Mouse (Mus musculus): ENCODE measurements around the gene Pik3cg.
A peak's percentile ranks its signal among the peaks of the same experiment; 100 is the strongest.

Pik3cg gene

DNA sequence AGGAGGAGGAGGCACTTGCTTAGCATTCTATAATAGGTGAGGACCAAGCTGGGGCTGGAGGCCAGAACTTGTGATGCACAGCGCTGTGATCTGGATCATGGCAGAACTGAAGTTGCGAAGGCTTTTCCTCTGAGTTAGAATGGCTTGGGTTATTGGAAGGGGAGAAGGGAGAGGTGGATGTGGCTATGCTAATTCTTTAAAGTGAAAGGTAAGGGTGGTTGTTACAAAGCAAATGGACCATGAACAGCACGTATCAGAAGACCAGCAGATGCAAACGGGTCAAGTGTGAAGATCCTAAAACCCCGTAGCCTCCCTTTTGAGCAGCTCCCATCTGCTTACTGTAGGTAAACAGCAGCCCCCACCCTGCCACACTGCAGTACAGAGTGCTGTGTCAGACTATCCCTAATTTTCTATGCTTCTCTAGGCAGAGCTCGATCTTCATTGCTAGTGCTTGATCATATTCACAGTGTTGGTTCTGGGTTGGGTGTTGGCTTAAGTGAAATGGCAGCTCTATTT, 7.3 kb downstream of the Pik3cg start:
- no peak for DNase-seq (ENCODE audit: low spot score)

DNA sequence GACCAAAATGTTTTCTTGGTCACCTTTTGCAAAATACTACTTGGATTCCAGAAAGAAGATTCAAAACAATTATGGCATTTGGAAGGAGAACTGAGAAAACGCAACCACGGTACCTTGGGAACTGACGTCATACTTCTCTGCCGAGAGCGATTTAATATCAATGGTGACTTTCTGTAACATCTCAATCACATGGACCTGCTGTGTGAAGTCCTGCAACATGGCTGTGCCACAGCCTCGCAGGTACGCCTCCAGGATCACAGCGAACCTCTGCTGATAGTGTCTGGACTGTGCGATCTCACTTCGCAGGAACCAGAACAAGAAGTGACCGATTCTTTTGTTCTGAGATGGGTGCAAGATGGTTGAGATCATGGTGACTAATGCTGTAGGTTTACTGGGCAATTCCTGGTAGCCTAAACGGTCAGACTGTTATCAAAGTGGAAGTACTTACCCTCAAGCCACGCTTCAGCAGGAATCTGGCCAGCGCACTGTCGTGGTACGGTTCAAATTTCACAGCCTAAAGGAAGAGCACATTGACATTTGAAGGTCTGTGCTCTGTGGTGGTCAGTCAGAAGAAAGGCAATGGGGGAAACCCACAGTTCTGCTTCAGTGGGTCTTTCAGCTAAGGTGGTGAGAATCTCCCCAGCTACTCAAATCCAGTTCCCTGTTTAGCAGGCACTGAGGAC, 7.9 kb downstream of the Pik3cg start:
- no peak for DNase-seq (ENCODE audit: low spot score)

DNA sequence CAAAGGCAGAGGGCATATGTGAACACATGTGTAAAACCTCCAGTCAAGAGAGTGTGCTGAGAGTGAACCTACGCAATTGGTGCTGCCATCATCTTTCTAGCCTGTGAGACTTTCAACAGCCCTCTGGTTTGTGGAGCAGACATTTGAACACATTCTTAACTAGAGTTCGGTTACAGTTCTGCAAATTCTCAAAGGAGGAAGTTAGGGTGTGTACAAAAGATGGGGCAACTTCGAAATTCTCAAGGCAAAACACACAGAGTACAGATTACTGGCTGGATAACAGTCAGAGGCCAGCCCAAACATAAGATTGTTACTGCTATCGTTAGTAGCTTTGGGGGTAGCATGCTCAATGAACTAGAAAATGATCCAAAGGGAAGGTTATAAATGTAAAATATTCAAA, 9.0 kb downstream of the Pik3cg start:
- peak; percentile 25 for DNase-seq (ENCODE audit: low spot score)

- DNase-seq (ENCODE audit: low spot score) = no peak
Measured at GRCm38 (mm10) chr12:32198025-32198424, 10.4 kb downstream of the Pik3cg start.

- DNase-seq (ENCODE audit: low spot score) = no peak
Measured at GRCm38 (mm10) chr12:32195000-32195399, 13.5 kb downstream of the Pik3cg start.

- DNase-seq (ENCODE audit: low spot score) = no peak
Measured at GRCm38 (mm10) chr12:32194358-32194757, 14.1 kb downstream of the Pik3cg start.

- DNase-seq (ENCODE audit: low spot score) = no peak
Measured at GRCm38 (mm10) chr12:32190927-32191326, 17.5 kb downstream of the Pik3cg start.

DNA sequence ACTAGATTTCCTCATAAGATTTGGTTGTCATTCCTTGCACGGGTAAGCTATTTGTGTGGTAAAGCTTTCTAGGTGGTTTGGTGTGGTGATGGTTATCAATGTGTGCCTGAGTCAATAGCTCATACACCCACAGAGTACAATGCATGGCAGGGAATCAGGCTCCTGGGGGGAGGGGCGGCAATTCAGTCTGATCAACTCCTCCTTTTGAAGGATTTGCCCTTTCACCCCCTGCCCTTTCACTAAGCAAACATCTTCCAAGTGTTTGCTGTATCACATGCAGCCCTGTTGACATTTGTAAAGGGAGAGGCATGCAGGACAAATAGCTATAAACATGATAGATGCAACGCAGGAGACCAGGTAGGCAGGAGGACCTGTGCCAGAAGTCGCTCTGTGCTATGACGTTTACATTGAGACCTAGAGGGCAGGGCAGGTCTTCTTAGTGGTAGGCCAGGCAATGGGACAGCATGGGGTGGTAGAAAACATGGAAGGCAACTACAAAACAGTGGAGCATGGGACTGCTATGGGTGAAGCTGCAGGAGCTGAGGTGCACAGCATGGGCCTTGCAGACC, 20.7 kb downstream of the Pik3cg start:
- DNase-seq (ENCODE audit: low spot score) = no peak

GRCm38 (mm10) chr12:32186627-32187255, 21.7 kb downstream of the Pik3cg start:
- DNase-seq (ENCODE audit: low spot score) = no peak

DNA sequence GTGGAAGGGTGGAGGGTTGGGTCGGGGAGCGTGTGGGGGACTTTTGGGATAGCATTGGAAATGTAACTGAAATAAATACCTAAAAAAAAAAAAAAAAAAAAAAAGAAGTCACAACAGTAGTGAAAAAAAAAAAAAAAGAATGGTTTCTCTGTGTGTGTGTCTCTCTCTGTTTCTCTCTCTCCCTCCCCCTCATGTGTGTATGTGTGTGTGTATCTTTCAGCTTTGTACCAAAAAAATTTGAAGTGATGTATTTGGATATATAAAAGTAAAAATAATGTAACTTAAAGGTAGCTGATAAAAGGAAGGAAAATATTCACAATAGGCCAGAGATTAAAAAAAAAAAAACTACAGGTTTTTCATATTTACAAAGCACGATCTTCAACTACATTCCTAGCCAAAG, 23.6 kb downstream of the Pik3cg start:
- DNase-seq (ENCODE audit: low spot score) = no peak

- no peak for DNase-seq (ENCODE audit: low spot score)
Measured at GRCm38 (mm10) chr12:32183584-32183983, 24.9 kb downstream of the Pik3cg start.

GRCm38 (mm10) chr12:32182632-32183419, 25.6 kb downstream of the Pik3cg start:
- DNase-seq (ENCODE audit: low spot score) = no peak

DNA sequence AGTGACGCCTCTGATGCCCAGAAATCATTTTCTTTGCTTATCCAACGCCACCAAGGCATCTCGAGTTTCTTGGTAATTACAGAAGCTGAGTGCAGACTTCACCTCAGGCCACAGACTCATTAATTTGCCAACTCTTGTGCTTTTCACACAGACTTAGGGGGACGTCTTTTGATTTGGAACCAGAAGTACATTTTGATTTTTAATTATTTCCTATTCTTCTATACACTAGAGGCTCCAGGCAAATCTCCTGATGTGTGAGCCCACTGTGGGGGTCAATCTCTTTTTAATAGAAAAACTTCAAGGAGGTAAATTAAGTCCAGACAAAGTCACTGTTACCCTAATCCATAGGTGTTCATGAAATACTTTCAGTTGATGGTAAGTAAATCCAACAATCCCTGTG, 26.6 kb downstream of the Pik3cg start:
- no peak for DNase-seq (ENCODE audit: low spot score)

- DNase-seq (ENCODE audit: low spot score) = no peak
Measured at GRCm38 (mm10) chr12:32174437-32174836, 34.0 kb downstream of the Pik3cg start.

DNA sequence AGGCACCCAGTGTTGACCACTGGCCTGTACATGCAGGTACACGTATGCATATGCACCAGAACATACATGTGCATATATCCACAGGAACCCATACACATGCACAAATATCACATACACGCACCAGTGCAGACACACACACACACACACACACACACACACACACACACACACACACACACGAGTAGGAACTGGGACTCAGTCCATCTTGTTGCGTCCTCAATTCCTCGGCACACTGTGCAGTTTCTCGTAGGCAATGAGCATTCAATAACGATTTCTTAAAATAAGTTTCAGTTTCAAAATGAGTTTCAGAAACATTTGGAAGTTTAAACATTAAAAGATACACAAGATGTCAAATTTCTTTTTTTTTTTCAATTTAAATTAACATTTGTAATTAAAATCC, 35.6 kb downstream of the Pik3cg start:
- DNase-seq (ENCODE audit: low spot score) = no peak

DNA sequence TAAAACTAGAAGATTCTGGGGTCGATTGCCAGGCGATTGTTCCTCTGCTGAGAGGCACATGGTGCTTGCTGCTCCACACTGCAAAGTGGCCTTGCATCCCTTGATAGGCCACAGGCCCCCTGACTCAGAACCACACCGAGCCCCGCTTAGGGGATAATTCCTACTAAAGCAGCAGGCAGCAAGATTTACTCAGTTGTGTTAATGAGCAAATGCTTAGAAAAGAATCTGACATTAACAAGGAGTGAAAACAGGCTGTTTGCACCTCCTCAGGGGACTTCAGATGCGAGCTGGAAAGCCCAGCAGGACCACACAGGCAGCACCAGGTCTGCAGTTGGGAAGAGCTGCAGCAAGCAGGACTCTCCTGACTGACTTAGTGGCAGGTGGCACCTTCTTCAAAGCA, 39.3 kb downstream of the Pik3cg start:
- no peak for DNase-seq (ENCODE audit: low spot score)

- peak; percentile 29 for DNase-seq (ENCODE audit: low spot score)
Measured at GRCm38 (mm10) chr12:32168751-32169150, 39.7 kb downstream of the Pik3cg start.

- DNase-seq (ENCODE audit: low spot score) = peak; percentile 2
Measured at GRCm38 (mm10) chr12:32163706-32164105, 44.8 kb downstream of the Pik3cg start.

DNA sequence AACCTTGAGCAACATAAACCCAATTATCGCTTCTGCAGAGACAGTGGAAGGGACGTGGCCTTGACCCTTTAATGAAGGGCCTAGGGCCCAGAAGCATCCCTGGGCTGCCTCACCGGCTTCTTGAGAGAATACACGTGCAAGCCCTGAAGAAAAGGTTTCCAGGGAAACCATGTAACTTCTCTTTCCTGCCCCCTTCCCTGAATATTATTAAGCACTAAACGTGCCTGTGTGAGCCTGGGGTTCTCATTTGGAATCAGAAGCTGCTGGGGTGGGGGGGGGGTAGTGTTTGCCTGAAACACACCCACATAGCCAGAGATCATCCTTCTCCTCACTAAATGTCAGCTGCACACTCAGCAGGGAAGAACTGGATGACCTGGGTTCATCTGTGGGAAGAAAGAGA, 49.7 kb downstream of the Pik3cg start:
- no peak for DNase-seq (ENCODE audit: low spot score)

DNA sequence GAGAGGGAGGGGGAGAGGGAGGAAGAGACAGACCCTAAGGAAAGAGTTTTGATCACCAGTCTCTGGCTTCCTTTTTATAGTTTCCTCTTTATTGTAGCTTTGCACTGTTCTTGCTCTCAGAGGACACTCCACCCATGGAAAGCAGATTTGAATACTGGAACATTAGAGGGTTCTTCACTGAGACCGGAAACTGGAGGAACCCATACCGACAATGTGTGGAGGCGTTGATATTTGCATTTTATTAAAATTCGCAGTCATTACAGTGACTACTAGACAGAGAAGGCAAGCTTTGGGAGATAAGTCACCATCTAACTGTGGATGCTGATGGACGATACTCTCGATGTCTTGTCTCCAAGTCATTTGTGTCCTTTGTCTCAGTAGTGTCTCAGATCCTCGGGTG, 61.9 kb downstream of the Pik3cg start:
- no peak for DNase-seq (ENCODE audit: low spot score)

DNA sequence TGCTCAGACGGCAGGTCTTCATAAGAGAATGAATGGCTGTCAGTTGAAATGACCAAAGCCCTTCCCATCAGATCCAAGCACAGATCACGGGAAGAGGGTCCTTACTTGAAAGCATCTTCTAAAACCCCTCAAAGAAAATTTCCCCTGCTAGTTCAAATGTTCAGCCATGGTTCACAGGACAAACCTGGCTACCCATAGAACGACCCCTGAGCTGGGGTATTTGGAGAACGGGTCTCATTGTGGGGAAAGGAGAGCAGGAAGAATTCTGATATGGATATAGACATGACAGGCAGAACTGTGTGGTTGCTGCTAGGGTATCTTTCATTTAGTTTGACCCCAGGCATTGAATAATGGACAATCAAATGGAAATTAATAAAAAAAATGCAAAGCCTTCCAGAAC, 62.8 kb downstream of the Pik3cg start:
- no peak for DNase-seq (ENCODE audit: low spot score)

DNA sequence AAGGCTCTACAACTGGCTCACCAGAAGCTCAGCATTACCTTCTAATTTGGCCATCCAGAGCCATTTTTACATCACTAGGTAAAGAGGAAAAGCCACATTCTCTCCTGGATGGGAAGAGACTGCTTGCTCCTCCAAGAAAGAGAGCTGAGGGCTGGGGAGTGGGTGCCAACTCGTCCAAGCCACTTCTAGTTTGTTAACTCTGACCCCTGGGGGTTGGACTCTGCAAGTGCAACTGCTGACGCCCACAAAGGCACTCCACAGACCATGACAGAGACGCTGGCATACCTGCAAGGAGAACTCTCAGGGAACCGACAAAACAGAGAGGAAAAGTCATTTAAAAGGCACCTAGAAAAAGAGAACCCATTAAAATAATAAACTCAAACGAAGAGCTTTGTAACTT, 63.9 kb downstream of the Pik3cg start:
- DNase-seq (ENCODE audit: low spot score) = peak; percentile 67

GRCm38 (mm10) chr12:32143782-32144181, 64.7 kb downstream of the Pik3cg start:
- DNase-seq (ENCODE audit: low spot score) = no peak

All from lung, postnatal 25 days (tissue).